Mouse (Mus musculus) limb, embryonic 15.5 days (tissue): ENCODE measurements around the gene Glrx5. TPM values are rescaled to one million over a fixed set of nuclear protein-coding genes. Genes with fewer than 3 reads are reported as not detected.

ENCODE experiments used
- ATAC-seq: fragments of 200-750 bp; cut with Nextera tagmentation; 2 replicates; pipeline ENCODE4 v1.8.0; 2017; ENCODE audit warnings: low read depth, moderate TSS enrichment; ENCODE audit not compliant: insufficient number of reproducible peaks, low FRiP score, low TSS enrichment
- H3K27ac ChIP-seq: fragments of 300-500 bp; sonication (generic); 2 replicates; pipeline ENCODE4 v1.5.1; 2015; ENCODE audit warnings: moderate library complexity, mild to moderate bottlenecking, inconsistent platforms
- H3K27me3 ChIP-seq: fragments of 300-500 bp; sonication (generic); 2 replicates; pipeline ENCODE4 v1.6.1; 2015; ENCODE audit warnings: inconsistent platforms
- H3K36me3 ChIP-seq: fragments of 300-500 bp; sonication (generic); 2 replicates; pipeline ENCODE4 v1.6.1; 2015; ENCODE audit warnings: inconsistent platforms
- H3K4me1 ChIP-seq: fragments of 300-500 bp; sonication (generic); 2 replicates; pipeline ENCODE4 v1.6.1; 2015; ENCODE audit warnings: inconsistent platforms
- H3K4me2 ChIP-seq: fragments of 300-500 bp; sonication (generic); 2 replicates; pipeline ENCODE4 v1.6.1; 2015; ENCODE audit warnings: mild to moderate bottlenecking, inconsistent platforms
- H3K4me3 ChIP-seq: fragments of 300-500 bp; sonication (generic); 2 replicates; pipeline ENCODE4 v1.5.1; 2015; ENCODE audit warnings: mild to moderate bottlenecking, inconsistent platforms
- H3K9ac ChIP-seq: fragments of 300-500 bp; sonication (generic); 2 replicates; pipeline ENCODE4 v1.6.1; 2015; ENCODE audit warnings: inconsistent platforms
- H3K9me3 ChIP-seq: fragments of 300-500 bp; sonication (generic); 2 replicates; pipeline ENCODE4 v1.6.1; 2016; ENCODE audit warnings: inconsistent platforms
- WGBS: fragments of 180-500 bp; shearing (Covaris S2); methylation state at CpG from one replicate; pipeline ENCODE4 v1.1.7; 2015; 5-methylcytosine and 5-hydroxymethylcytosine counted together
- polyA plus RNA-seq: library from polyadenylated mRNA; unstranded; fragments of >200 nt; fragmentation: Nextera tagmentation; extraction: Ambion mirVana; gene quantifications from 2 replicates; pipeline ENCODE4 v1.2.1, GENCODE M21; 2015

Glrx5 gene
- polyA plus RNA-seq, 1 experiment from 2014 or later: 134 TPM

GRCm38 (mm10) chr12:104997159-104997558, 35.3 kb upstream of the Glrx5 start:
- Histone ChIP-seq H3K36me3 (no peaks in the 10 kb centered on the region), H3K9ac (no peak overlapping the region), H3K9me3 (no peaks in the 10 kb centered on the region), H3K27ac (no peak overlapping the region), H3K4me1 (peaks cover 6% of the 10 kb centered on the region), H3K27me3 (no peaks in the 10 kb centered on the region; the same call in 1 of the 2 replicates), H3K4me3 (no peak overlapping the region), H3K4me2 (no peak overlapping the region)
- 79% methylated on average over 10 of the region's 10 CpGs for WGBS
- ATAC-seq: no peak

DNA sequence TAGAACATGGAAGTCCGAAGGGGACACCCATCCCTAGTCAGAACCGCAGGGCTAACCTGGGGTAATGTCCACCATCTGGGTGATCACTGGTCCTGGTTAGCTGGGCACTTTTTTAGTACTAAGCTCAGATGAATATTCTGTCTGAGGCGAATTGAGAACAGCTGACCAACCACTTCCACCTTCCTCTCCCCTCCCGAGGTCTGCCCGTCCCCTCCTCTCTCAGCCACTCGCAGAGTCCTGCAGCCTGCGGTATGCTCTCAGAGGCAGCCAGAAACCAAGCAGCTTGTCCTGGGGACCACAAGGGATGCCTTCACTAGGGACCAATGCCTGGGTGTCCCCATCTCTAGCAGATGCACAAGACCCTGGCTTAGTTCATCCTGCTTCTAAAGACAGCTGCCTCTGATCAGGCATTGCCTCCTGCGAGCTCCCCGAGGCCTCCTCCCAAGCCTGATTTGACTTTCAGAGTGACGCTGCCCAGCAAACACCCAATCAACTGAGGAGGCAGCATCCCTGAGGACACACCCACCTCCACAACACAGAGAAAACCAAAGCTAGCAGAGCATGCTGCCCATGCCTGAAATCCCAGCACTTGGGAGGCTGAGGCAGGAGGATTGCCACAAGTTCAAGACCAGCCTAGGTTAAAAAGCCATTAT, 34.7 kb upstream of the Glrx5 start:
- no peak for ATAC-seq
- no peak overlapping the region for H3K27ac ChIP-seq
- H3K4me2 ChIP-seq: no peak overlapping the region
- H3K36me3 ChIP-seq: no peaks in the 10 kb centered on the region
- no peak overlapping the region for H3K4me3 ChIP-seq
- no peak overlapping the region for H3K9ac ChIP-seq
- no peaks in the 10 kb centered on the region for H3K9me3 ChIP-seq
- 76% methylated on average over 10 of the region's 10 CpGs for WGBS
- H3K27me3 ChIP-seq: no peaks in the 10 kb centered on the region; the same call in 1 of the 2 replicates
- peaks cover 6% of the 10 kb centered on the region for H3K4me1 ChIP-seq

GRCm38 (mm10) chr12:104998541-104998940, 33.9 kb upstream of the Glrx5 start:
- no peak overlapping the region for H3K9ac ChIP-seq
- H3K27me3 ChIP-seq: no peaks in the 10 kb centered on the region; the same call in 1 of the 2 replicates
- no peak for ATAC-seq
- H3K4me3 ChIP-seq: no peak overlapping the region
- H3K4me2 ChIP-seq: no peak overlapping the region
- H3K4me1 ChIP-seq: peaks cover 14% of the 10 kb centered on the region
- WGBS: 80% methylated on average over 6 of the region's 6 CpGs
- H3K36me3 ChIP-seq: no peaks in the 10 kb centered on the region
- H3K27ac ChIP-seq: no peak overlapping the region
- no peaks in the 10 kb centered on the region for H3K9me3 ChIP-seq

DNA sequence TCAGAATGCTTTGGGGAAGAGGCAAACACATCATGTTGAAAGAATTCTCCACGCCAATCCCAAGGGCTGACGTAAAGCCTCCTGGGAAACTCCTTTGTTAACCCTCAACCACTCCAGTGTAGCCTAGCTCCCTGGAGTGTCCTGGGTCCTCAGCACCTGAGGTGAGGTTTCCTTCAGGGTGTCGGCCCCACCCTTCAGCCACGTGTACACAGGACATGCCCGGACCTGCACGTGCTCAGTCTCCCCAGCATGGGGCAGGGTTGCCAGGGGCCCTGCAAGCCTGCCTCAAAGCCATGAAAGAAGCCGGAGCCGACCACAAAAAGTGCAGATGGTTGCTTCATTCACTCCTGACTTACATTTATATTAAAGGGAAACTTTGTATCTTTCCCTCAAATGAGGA, 33.3 kb upstream of the Glrx5 start:
- H3K9me3 ChIP-seq: no peaks in the 10 kb centered on the region
- no peaks in the 10 kb centered on the region; the same call in 1 of the 2 replicates for H3K27me3 ChIP-seq
- no peak overlapping the region for H3K9ac ChIP-seq
- no peak overlapping the region for H3K4me3 ChIP-seq
- no peak overlapping the region for H3K27ac ChIP-seq
- WGBS: 56% methylated on average over 8 of the region's 8 CpGs
- H3K4me1 ChIP-seq: peaks cover 20% of the 10 kb centered on the region
- no peak overlapping the region for H3K4me2 ChIP-seq
- no peak for ATAC-seq
- H3K36me3 ChIP-seq: no peaks in the 10 kb centered on the region

GRCm38 (mm10) chr12:105000487-105001283, 31.8 kb upstream of the Glrx5 start:
- Histone ChIP-seq H3K36me3 (no peaks in the 10 kb centered on the region), H3K27me3 (no peaks in the 10 kb centered on the region), H3K4me1 (peaks cover 25% of the 10 kb centered on the region), H3K4me3 (no peak overlapping the region), H3K9me3 (no peaks in the 10 kb centered on the region), H3K9ac (no peak overlapping the region), H3K27ac (no peak overlapping the region), H3K4me2 (no peak overlapping the region)
- no peak for ATAC-seq
- 70% methylated on average over 9 of the region's 9 CpGs for WGBS

GRCm38 (mm10) chr12:105001317-105001716, 31.2 kb upstream of the Glrx5 start:
- no peak for ATAC-seq

GRCm38 (mm10) chr12:105002340-105003132, 30.0 kb upstream of the Glrx5 start:
- Histone ChIP-seq H3K27me3 (no peaks in the 10 kb centered on the region), H3K4me2 (no peak overlapping the region), H3K4me3 (no peak overlapping the region), H3K9ac (no peak overlapping the region), H3K27ac (peak overlapping the region; percentile 22; the same call in 1 of the 2 replicates), H3K36me3 (no peaks in the 10 kb centered on the region), H3K9me3 (no peaks in the 10 kb centered on the region), H3K4me1 (peaks cover 27% of the 10 kb centered on the region)
- peak; percentile 69 for ATAC-seq
- 69% methylated on average over 10 of the region's 10 CpGs for WGBS

More at GRCm38 (mm10) chr12:105001317-105001716, 31.2 kb upstream of the Glrx5 start:
- Histone ChIP-seq H3K27me3 (no peaks in the 10 kb centered on the region), H3K27ac (no peak overlapping the region), H3K36me3 (no peaks in the 10 kb centered on the region), H3K9me3 (no peaks in the 10 kb centered on the region), H3K4me1 (peaks cover 25% of the 10 kb centered on the region), H3K4me2 (no peak overlapping the region), H3K4me3 (no peak overlapping the region), H3K9ac (no peak overlapping the region)
- 81% methylated on average over 9 of the region's 9 CpGs for WGBS

DNA sequence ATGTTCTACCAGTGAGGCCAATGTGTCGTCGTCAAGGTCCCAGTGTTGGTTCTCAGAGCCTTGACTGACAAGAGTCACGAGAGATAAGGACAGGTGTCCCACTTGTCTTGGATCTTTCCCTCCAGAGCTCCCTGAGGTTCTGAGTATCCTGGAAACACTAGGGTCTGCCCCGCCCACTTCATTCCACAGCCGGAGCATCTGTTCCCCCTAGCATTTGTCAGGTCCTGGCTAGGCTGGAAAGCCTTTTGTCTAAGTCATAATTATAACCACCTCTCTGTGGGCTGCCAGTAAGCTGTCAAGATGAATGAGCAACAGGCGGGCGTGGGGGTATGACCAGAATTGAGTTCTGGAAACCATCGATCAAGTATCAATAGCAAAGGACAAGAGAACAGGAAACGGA, 29.3 kb upstream of the Glrx5 start:
- H3K27me3 ChIP-seq: no peaks in the 10 kb centered on the region
- ATAC-seq: peak; percentile 47; the same call in 1 of the 2 replicates
- WGBS: 35% methylated on average over 9 of the region's 9 CpGs
- peaks cover 33% of the 10 kb centered on the region for H3K4me1 ChIP-seq
- H3K4me2 ChIP-seq: no peak overlapping the region
- no peaks in the 10 kb centered on the region for H3K36me3 ChIP-seq
- H3K27ac ChIP-seq: peak overlapping the region; percentile 47; the same call in 1 of the 2 replicates
- no peak overlapping the region for H3K4me3 ChIP-seq
- H3K9ac ChIP-seq: no peak overlapping the region
- no peaks in the 10 kb centered on the region for H3K9me3 ChIP-seq

DNA sequence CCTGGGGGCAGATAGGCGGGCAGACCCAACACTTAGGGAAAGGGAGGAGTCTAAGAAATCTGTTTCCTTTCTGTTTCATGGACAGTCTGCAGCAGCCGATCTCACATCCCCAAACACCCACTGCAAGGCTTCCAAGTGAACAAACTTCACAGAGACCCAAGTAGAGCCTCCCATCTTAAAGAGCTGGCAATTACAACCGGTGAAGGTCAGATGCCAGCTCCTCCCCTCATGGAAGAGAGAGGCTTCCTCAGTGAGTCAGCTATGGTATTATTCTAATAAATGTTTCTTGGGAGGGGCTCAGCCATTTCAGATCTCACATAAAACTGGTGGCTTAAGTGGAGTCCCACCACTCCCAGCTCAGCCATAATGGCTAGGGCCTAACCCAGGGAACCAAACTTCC, 28.8 kb upstream of the Glrx5 start:
- ATAC-seq: no peak
- no peak overlapping the region for H3K9ac ChIP-seq
- H3K4me1 ChIP-seq: peaks cover 38% of the 10 kb centered on the region
- H3K4me3 ChIP-seq: no peak overlapping the region
- no peaks in the 10 kb centered on the region for H3K9me3 ChIP-seq
- WGBS: 50% methylated on average over 3 of the region's 3 CpGs
- no peaks in the 10 kb centered on the region for H3K36me3 ChIP-seq
- peak overlapping the region; percentile 47 for H3K27ac ChIP-seq
- H3K27me3 ChIP-seq: no peaks in the 10 kb centered on the region
- no peak overlapping the region for H3K4me2 ChIP-seq

DNA sequence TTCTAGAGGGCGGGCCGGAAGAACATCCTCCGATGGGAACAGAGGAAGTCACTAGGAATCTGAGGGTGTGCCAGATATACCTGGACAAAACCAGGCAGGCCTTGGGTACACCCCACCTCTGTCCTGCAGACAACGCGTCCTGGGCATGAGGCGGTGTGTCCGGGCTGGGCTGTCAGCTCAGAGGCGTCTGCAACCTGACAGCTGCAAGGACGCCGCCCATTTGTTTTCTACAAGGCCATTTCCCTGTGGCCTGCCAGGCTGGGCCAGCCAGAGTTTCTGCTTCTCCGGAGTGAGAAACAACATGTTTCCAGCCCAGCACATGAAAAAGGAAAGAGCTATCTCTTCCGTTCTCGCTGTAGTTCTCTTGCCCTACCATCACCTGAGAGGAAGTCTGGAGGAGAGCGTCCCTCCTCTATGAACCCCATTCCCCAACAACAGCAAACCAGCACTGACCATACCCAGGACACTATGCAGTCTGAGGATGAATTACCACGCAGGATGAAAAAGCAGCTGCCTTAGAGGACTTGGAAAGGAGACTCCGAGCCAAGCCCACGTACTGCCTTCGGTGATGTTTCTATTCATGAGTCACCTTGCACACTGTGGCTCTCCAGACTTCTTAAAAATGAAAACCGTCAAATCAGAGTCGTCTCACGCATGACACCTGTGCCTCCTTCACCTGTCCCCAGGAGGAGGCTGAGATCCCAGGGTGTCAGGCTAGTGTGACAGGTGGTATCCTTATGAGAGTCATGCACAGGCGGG, 27.4 kb upstream of the Glrx5 start:
- Histone ChIP-seq H3K9ac (no peak overlapping the region), H3K36me3 (no peaks in the 10 kb centered on the region), H3K4me2 (no peak overlapping the region), H3K4me1 (peaks cover 48% of the 10 kb centered on the region), H3K27ac (peak overlapping the region; percentile 33; the same call in 1 of the 2 replicates), H3K9me3 (no peaks in the 10 kb centered on the region), H3K4me3 (no peak overlapping the region), H3K27me3 (0 out of 2 replicates have a peak, but pooled peaks cover 4% of the 10 kb centered on the region)
- WGBS: 67% methylated on average over 22 of the region's 22 CpGs
- ATAC-seq: no peak

GRCm38 (mm10) chr12:105005715-105005972, 26.8 kb upstream of the Glrx5 start:
- H3K9ac ChIP-seq: no peak overlapping the region
- 49% methylated on average over 2 of the region's 2 CpGs for WGBS
- ATAC-seq: no peak
- H3K4me3 ChIP-seq: no peak overlapping the region
- no peaks in the 10 kb centered on the region for H3K9me3 ChIP-seq
- H3K27me3 ChIP-seq: 0 out of 2 replicates have a peak, but pooled peaks cover 4% of the 10 kb centered on the region
- no peaks in the 10 kb centered on the region for H3K36me3 ChIP-seq
- H3K4me1 ChIP-seq: peaks cover 52% of the 10 kb centered on the region
- no peak overlapping the region for H3K27ac ChIP-seq
- no peak overlapping the region for H3K4me2 ChIP-seq
